Mouse (Mus musculus) stomach, embryonic 14.5 days (tissue): ENCODE measurements around the gene Enpp1. TPM values are rescaled to one million over a fixed set of nuclear protein-coding genes. Genes with fewer than 3 reads are reported as not detected.
A peak's percentile ranks its signal among the peaks of the same experiment; 100 is the strongest.

Experiments
- ATAC-seq: fragments of 200-750 bp; cut with Nextera tagmentation; 2 replicates; pipeline ENCODE4 v1.8.0; 2017; ENCODE audit warnings: low read depth, moderate TSS enrichment; ENCODE audit not compliant: insufficient number of reproducible peaks, insufficient read depth, low FRiP score
- H3K27ac ChIP-seq: fragments of 300-500 bp; sonication (generic); 2 replicates; pipeline ENCODE4 v1.5.1; 2014; ENCODE audit warnings: mild to moderate bottlenecking, low read length, moderate library complexity, mixed read lengths
- H3K27me3 ChIP-seq: fragments of 300-500 bp; sonication (generic); 2 replicates; pipeline ENCODE4 v1.6.1; 2014; ENCODE audit warnings: low read length, control low read depth, mixed read lengths; ENCODE audit not compliant: control insufficient read depth, insufficient read depth
- H3K36me3 ChIP-seq: fragments of 300-500 bp; sonication (generic); 2 replicates; pipeline ENCODE4 v1.6.1; 2014; ENCODE audit warnings: mild to moderate bottlenecking, control low read depth, low read length, moderate library complexity, mixed read lengths; ENCODE audit not compliant: control insufficient read depth, insufficient read depth
- H3K4me1 ChIP-seq: fragments of 300-500 bp; sonication (generic); 2 replicates; pipeline ENCODE4 v1.6.1; 2014; ENCODE audit warnings: low read length, control low read depth, mixed read lengths; ENCODE audit not compliant: control insufficient read depth, insufficient read depth
- H3K4me2 ChIP-seq: fragments of 300-500 bp; sonication (generic); replicated peaks from 2 replicates; pipeline ENCODE4 v1.6.1; 2014; ENCODE audit warnings: low read depth, low read length, control low read depth
- H3K4me3 ChIP-seq: fragments of 300-500 bp; sonication (generic); 2 replicates; pipeline ENCODE4 v1.5.1; 2014; ENCODE audit warnings: low read depth, low read length, control low read depth
- H3K9ac ChIP-seq: fragments of 300-500 bp; sonication (generic); replicated peaks from 2 replicates; pipeline ENCODE4 v1.6.1; 2014; ENCODE audit warnings: low read depth, mild to moderate bottlenecking, control low read depth, low read length, moderate library complexity, mixed read lengths
- H3K9me3 ChIP-seq: fragments of 300-500 bp; sonication (generic); 2 replicates; pipeline ENCODE4 v1.6.1; 2016; ENCODE audit warnings: low read depth, low read length, control low read depth; ENCODE audit not compliant: control insufficient read depth
- WGBS: fragments of 180-500 bp; shearing (Covaris S2); extraction: QIAGEN DNeasy Blood & Tissue Kit; methylation state at CpG from one replicate; pipeline ENCODE4 v1.1.7; 2014; 5-methylcytosine and 5-hydroxymethylcytosine counted together
- polyA plus RNA-seq: library from polyadenylated mRNA; unstranded; fragments of >200 nt; fragmentation: Nextera tagmentation; extraction: Ambion mirVana; gene quantifications from 2 replicates; pipeline ENCODE4 v1.2.1, GENCODE M21; 2014

Gene Enpp1
- polyA plus RNA-seq, 1 experiment from 2014 or later: 8.3 TPM

DNA sequence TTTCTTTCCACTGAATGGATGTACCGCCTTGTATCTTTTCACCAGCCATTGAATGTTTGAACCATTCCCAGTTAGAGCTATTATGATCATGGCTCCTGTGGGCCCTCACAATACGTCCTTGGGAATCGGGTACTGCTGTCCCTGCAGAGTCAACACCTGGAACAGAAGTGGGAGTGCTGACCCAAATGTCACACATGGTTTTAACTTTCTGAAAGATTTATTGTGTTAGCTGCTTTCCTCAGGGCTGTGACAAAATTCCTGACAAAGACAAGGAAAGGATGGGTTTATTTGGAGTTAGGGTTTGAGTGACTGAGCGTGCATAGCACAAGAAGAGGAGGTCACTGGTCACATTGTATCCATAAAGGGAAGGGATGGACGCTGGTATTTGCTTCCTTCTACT is 4.3 kb upstream of the Enpp1 start:
- no peak overlapping the region for H3K4me2 ChIP-seq
- H3K4me1 ChIP-seq: no peaks in the 10 kb centered on the region
- WGBS: 80% methylated on average over 5 of the region's 5 CpGs
- no peak overlapping the region for H3K4me3 ChIP-seq
- H3K36me3 ChIP-seq: no peaks in the 10 kb centered on the region
- no peak overlapping the region for H3K27ac ChIP-seq
- ATAC-seq: no peak
- no peaks in the 10 kb centered on the region for H3K27me3 ChIP-seq
- H3K9me3 ChIP-seq: no peaks in the 10 kb centered on the region
- no peak overlapping the region for H3K9ac ChIP-seq

DNA sequence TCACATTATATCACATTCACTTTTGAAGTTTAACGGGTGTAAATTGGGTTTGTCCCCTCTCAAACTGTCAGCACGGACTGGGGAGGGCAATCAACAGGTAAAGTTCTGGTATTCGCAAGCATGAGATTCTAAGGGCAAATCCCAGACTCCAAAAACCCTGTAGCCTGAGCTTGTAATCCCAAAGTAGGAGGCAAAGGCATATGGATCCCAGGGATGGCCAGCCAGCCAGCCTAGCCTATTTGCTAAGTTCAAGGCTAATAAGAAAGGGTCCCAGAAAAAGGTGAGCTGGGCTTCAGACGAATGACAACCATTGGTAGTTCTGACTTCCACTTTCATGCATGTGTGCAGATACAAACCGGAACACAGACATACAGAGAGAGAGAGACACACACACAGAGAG is 942 bp upstream of the Enpp1 start:
- no peak overlapping the region for H3K4me3 ChIP-seq
- H3K4me2 ChIP-seq: no peak overlapping the region
- H3K9ac ChIP-seq: no peak overlapping the region
- H3K4me1 ChIP-seq: 0 out of 2 replicates have a peak, but pooled peaks cover 4% of the 10 kb centered on the region
- H3K27me3 ChIP-seq: no peaks in the 10 kb centered on the region
- WGBS: 75% methylated on average over 5 of the region's 5 CpGs
- no peak overlapping the region for H3K27ac ChIP-seq
- ATAC-seq: no peak
- H3K9me3 ChIP-seq: no peaks in the 10 kb centered on the region
- no peaks in the 10 kb centered on the region for H3K36me3 ChIP-seq

DNA sequence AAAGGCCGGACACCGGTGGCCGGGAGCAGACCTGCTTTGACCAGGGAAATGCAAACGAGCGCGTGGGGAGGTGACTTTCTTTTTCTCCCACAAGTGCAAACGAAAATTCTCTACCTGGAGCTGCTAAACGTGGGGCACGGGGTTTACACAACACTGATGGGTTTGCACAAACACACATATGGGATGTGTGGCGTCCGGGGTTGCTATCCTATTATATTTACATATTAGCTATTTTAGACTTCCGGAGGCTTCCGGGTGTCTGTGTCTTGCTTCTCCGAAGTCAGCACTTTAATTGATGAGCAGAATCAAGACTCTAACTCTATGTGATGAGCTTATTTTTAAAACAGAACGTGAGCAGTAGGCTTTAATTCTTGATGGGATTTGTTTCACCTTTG is 405 bp upstream of the Enpp1 start:
- H3K9me3 ChIP-seq: no peaks in the 10 kb centered on the region
- no peak for ATAC-seq
- no peak overlapping the region for H3K27ac ChIP-seq
- H3K4me2 ChIP-seq: peak overlapping the region; percentile 91
- no peaks in the 10 kb centered on the region for H3K36me3 ChIP-seq
- H3K9ac ChIP-seq: 0 out of 2 replicates have a peak overlapping the region, but pooled peaks have one; percentile 37
- H3K4me3 ChIP-seq: peak overlapping the region; percentile 63
- 11% methylated on average over 15 of the region's 15 CpGs for WGBS
- 0 out of 2 replicates have a peak, but pooled peaks cover 4% of the 10 kb centered on the region for H3K4me1 ChIP-seq
- no peaks in the 10 kb centered on the region for H3K27me3 ChIP-seq

DNA sequence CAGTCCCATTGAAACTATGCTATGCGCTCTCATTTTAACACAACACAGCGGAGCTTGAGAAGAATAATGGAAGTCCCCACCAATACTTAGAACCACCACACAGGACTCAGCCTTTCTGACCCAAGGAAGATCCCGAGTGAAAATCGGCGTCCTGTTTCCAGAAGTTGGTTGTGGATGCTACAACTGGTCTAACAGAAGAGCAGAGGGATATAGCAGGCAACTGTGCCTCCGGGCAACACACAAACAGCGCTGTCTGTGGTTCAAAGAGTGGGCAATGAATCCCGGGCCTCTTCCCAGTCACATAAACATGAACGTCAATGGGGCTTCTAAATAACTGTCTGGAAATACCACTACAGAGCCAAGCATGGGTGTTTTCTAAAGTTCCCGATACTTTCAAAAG is 888 bp downstream of the Enpp1 start:
- H3K9ac ChIP-seq: peak overlapping the region; percentile 37; the same call in 1 of the 2 replicates

DNA sequence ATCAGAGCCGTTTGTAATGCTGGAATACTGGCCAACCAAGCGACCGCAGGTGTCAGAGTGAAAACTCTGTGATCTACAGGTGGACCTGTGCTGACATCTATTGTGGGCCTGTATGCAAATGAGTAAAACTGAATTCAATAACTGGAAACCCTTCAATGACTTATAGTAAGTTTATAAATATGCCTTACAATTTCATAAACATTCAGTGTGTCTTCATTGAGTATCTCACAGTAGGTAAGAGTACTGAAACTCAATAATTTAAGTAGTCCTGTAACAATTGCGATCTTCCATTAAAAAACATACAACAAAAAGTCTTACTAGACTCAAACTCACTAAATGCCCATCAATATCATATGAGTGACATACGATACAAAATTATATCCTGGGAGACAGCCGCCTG is 1.6 kb downstream of the Enpp1 start:
- Histone ChIP-seq H3K36me3 (no peaks in the 10 kb centered on the region), H3K27ac (no peak overlapping the region), H3K27me3 (no peaks in the 10 kb centered on the region), H3K4me3 (no peak overlapping the region), H3K4me2 (no peak overlapping the region), H3K9ac (no peak overlapping the region), H3K9me3 (no peaks in the 10 kb centered on the region), H3K4me1 (peaks cover 4% of the 10 kb centered on the region; the same call in 1 of the 2 replicates)
- ATAC-seq: no peak
- WGBS: 89% methylated on average over 6 of the region's 6 CpGs

More for the DNA sequence above, 888 bp downstream of the Enpp1 start:
- Histone ChIP-seq H3K36me3 (no peaks in the 10 kb centered on the region), H3K4me2 (peak overlapping the region; percentile 91), H3K27me3 (no peaks in the 10 kb centered on the region), H3K9me3 (no peaks in the 10 kb centered on the region), H3K4me3 (peak overlapping the region; percentile 63), H3K27ac (no peak overlapping the region), H3K4me1 (peaks cover 4% of the 10 kb centered on the region; the same call in 1 of the 2 replicates)
- no peak for ATAC-seq
- 18% methylated on average over 10 of the region's 10 CpGs for WGBS

DNA sequence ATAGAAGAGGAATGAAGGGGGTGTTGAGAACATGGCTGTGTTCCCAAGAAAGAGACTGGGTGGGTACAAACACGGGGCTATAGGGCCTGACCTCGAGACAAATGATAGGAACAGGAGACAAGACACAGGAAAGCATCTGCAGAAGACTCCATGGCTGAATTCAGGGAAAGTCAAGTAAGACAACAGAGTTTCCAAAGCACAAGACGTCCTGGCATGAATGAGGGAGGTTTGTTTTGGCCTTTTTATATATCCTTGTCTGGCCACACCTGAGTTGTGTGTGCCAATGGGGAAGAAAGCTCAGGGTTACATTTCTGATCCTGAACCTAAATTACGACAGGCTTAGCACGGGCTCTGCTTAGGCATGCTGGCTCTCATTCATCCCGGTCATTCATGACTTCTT is 4.2 kb downstream of the Enpp1 start:
- no peak for ATAC-seq
- no peak overlapping the region for H3K9ac ChIP-seq
- peaks cover 4% of the 10 kb centered on the region; the same call in 1 of the 2 replicates for H3K4me1 ChIP-seq
- 82% methylated on average over 6 of the region's 6 CpGs for WGBS
- H3K4me3 ChIP-seq: no peak overlapping the region
- no peaks in the 10 kb centered on the region for H3K36me3 ChIP-seq
- no peaks in the 10 kb centered on the region for H3K9me3 ChIP-seq
- no peak overlapping the region for H3K4me2 ChIP-seq
- no peak overlapping the region for H3K27ac ChIP-seq
- no peaks in the 10 kb centered on the region for H3K27me3 ChIP-seq

DNA sequence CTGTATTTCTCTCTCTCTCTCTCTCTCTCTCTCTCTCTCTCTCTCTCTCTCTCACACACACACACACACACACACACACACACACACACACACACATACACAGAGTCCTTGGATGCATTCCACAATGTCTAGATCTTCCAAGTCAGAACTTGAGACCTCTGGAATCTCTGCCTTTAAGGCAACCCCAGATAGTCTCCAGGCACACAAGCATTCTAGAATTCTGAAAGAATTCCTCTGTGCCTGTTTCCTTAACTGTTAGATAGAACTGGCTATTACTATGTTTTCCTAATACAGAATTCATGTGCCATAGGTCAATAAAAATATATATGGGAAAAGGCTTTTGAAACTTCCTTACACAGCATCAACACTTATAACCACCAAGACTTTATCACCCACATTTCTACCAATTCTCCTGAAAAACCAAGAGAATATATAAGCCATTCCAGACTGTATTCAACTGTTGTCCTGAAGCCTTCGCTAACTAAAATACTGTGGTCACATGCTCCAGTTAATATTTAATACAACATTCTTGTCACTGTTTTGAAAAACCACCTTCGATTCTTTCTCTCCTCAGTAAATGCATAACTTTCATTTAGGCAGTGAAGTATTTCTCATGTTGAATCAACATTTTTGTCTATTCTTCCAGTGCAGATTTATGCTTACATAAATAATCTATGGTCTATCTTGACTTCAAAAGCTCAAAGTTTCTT is 5.4 kb downstream of the Enpp1 start:
- H3K4me1 ChIP-seq: peaks cover 4% of the 10 kb centered on the region; the same call in 1 of the 2 replicates
- H3K9ac ChIP-seq: no peak overlapping the region
- 53% methylated on average over 2 of the region's 2 CpGs for WGBS
- no peak overlapping the region for H3K4me2 ChIP-seq
- H3K27me3 ChIP-seq: no peaks in the 10 kb centered on the region
- H3K9me3 ChIP-seq: no peaks in the 10 kb centered on the region
- no peak overlapping the region for H3K27ac ChIP-seq
- H3K36me3 ChIP-seq: no peaks in the 10 kb centered on the region
- ATAC-seq: no peak
- no peak overlapping the region for H3K4me3 ChIP-seq

DNA sequence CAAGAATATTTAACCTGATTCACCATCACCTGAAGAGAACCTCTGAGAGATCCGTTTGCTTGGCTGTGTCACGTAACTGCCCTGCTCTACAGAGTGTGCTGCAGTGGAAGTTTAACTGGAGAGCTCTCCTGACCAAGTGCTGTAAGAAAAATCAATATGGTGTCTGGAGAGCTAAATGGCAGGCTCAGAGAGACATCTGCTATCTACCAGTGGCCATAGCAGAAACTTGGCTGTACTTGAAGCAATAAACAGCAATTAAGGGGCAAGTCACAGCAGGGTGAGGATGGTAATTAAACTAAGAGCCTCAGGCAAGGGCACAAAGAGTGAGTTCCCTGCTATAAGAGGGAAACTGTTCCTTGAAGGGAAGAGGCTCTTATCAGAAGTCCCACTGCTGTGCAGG is 9.3 kb downstream of the Enpp1 start:
- H3K27ac ChIP-seq: no peak overlapping the region
- H3K9ac ChIP-seq: no peak overlapping the region
- H3K4me1 ChIP-seq: no peaks in the 10 kb centered on the region; the same call in 1 of the 2 replicates
- H3K36me3 ChIP-seq: no peaks in the 10 kb centered on the region
- no peak overlapping the region for H3K4me3 ChIP-seq
- no peak overlapping the region for H3K4me2 ChIP-seq
- 78% methylated on average over 2 of the region's 2 CpGs for WGBS
- no peaks in the 10 kb centered on the region for H3K9me3 ChIP-seq
- H3K27me3 ChIP-seq: no peaks in the 10 kb centered on the region
- no peak for ATAC-seq
